Mouse (Mus musculus) heart, embryonic 16.5 days (tissue): ENCODE measurements around the gene Ptgir. TPM values are rescaled to one million over a fixed set of nuclear protein-coding genes. Genes with fewer than 3 reads are reported as not detected.
"Not testable (repeated sequence)": the region's sequence is repeated elsewhere in the genome, so short reads cannot be mapped to it uniquely, and the experiment has no call there.

ENCODE experiments used
- ATAC-seq: fragments of 200-750 bp; cut with Nextera tagmentation; replicated peaks from 2 replicates; pipeline ENCODE4 v1.8.0; 2017; ENCODE audit warnings: moderate number of reproducible peaks; ENCODE audit not compliant: insufficient read depth, low FRiP score; ENCODE audit errors: extremely low read depth
- H3K27ac ChIP-seq: fragments of 300-500 bp; sonication (generic); 2 replicates; pipeline ENCODE4 v1.5.1; 2014; ENCODE audit warnings: mild to moderate bottlenecking, low read length, control low read depth, moderate library complexity
- H3K27me3 ChIP-seq: fragments of 300-500 bp; sonication (generic); 2 replicates; pipeline ENCODE4 v1.6.1; 2014; ENCODE audit warnings: low read length, mixed read lengths; ENCODE audit not compliant: control insufficient read depth, insufficient read depth
- H3K36me3 ChIP-seq: fragments of 300-500 bp; sonication (generic); 2 replicates; pipeline ENCODE4 v1.6.1; 2014; ENCODE audit not compliant: control insufficient read depth, insufficient read depth
- H3K4me1 ChIP-seq: fragments of 300-500 bp; sonication (generic); 2 replicates; pipeline ENCODE4 v1.6.1; 2014; ENCODE audit warnings: low read length, mixed read lengths; ENCODE audit not compliant: control insufficient read depth, insufficient read depth
- H3K4me2 ChIP-seq: fragments of 300-500 bp; sonication (generic); 2 replicates; pipeline ENCODE4 v1.6.1; 2014; ENCODE audit warnings: low read depth, mild to moderate bottlenecking, control low read depth, low read length
- H3K4me3 ChIP-seq: fragments of 300-500 bp; sonication (generic); 2 replicates; pipeline ENCODE4 v1.5.1; 2014; ENCODE audit warnings: mild to moderate bottlenecking, control low read depth, low read length
- H3K9ac ChIP-seq: fragments of 300-500 bp; sonication (generic); 2 replicates; pipeline ENCODE4 v1.6.1; 2014; ENCODE audit warnings: low read length, control low read depth
- H3K9me3 ChIP-seq: fragments of 300-500 bp; sonication (generic); replicated peaks from 2 replicates; pipeline ENCODE4 v1.6.1; 2016; ENCODE audit warnings: low read length; ENCODE audit not compliant: control insufficient read depth
- WGBS: fragments of 180-500 bp; shearing (Covaris S2); extraction: QIAGEN DNeasy Blood & Tissue Kit; methylation state at CpG from one replicate; pipeline ENCODE4 v1.1.7; 2014; 5-methylcytosine and 5-hydroxymethylcytosine counted together
- polyA plus RNA-seq: library from polyadenylated mRNA; unstranded; fragments of >200 nt; fragmentation: Nextera tagmentation; extraction: Ambion mirVana; gene quantifications from 2 replicates; pipeline ENCODE4 v1.2.1, GENCODE M21; 2015

Ptgir gene
- polyA plus RNA-seq, 1 experiment from 2014 or later = 1.4 TPM

- Histone ChIP-seq H3K4me2 (peak overlapping the region; percentile 68), H3K36me3 (no peaks in the 10 kb centered on the region), H3K9ac (peak overlapping the region; percentile 57), H3K4me3 (no peak overlapping the region), H3K27ac (peak overlapping the region; percentile 38), H3K4me1 (peaks cover 41% of the 10 kb centered on the region), H3K9me3 (no peaks in the 10 kb centered on the region), H3K27me3 (peaks cover 35% of the 10 kb centered on the region)
- ATAC-seq = peak; percentile 50
- WGBS = 1% methylated on average over 4 of the region's 4 CpGs
Observed at GRCm38 (mm10) chr7:16947959-16948361, 41.7 kb downstream of the Ptgir start.

- ATAC-seq = no peak
- Histone ChIP-seq H3K4me2 (no peak overlapping the region), H3K9ac (no peak overlapping the region), H3K4me3 (no peak overlapping the region), H3K9me3 (no peaks in the 10 kb centered on the region), H3K4me1 (peaks cover 41% of the 10 kb centered on the region), H3K27ac (no peak overlapping the region), H3K36me3 (no peaks in the 10 kb centered on the region), H3K27me3 (peaks cover 35% of the 10 kb centered on the region)
- WGBS = 67% methylated on average over 8 of the region's 8 CpGs
Observed at GRCm38 (mm10) chr7:16948923-16949458, 42.7 kb downstream of the Ptgir start.

GRCm38 (mm10) chr7:16949908-16950841 is 43.9 kb downstream of the Ptgir start:
- Histone ChIP-seq H3K4me2 (peak overlapping the region; percentile 79), H3K36me3 (no peaks in the 10 kb centered on the region), H3K9ac (peak overlapping the region; percentile 61), H3K27me3 (peaks cover 33% of the 10 kb centered on the region), H3K4me3 (peak overlapping the region; percentile 42), H3K9me3 (no peaks in the 10 kb centered on the region), H3K4me1 (peaks cover 35% of the 10 kb centered on the region), H3K27ac (no peak overlapping the region)
- 12% methylated on average over 28 of the region's 29 CpGs for WGBS
- peak; percentile 15; the same call in 1 of the 2 replicates for ATAC-seq

GRCm38 (mm10) chr7:16950861-16951635 is 44.8 kb downstream of the Ptgir start:
- no peak overlapping the region for H3K27ac ChIP-seq
- H3K9me3 ChIP-seq = no peaks in the 10 kb centered on the region
- H3K4me2 ChIP-seq = peak overlapping the region; percentile 37; the same call in 1 of the 2 replicates
- peaks cover 32% of the 10 kb centered on the region for H3K4me1 ChIP-seq
- peak; percentile 50 for ATAC-seq
- no peak overlapping the region for H3K9ac ChIP-seq
- H3K27me3 ChIP-seq = peaks cover 24% of the 10 kb centered on the region
- H3K36me3 ChIP-seq = no peaks in the 10 kb centered on the region
- H3K4me3 ChIP-seq = no peak overlapping the region
- WGBS = 18% methylated on average over 18 of the region's 18 CpGs

GRCm38 (mm10) chr7:16953776-16954175 is 47.5 kb downstream of the Ptgir start:
- not testable (repeated sequence) for H3K27ac ChIP-seq, H3K9ac ChIP-seq, H3K36me3 ChIP-seq, H3K9me3 ChIP-seq, H3K27me3 ChIP-seq, H3K4me2 ChIP-seq, ATAC-seq, H3K4me1 ChIP-seq, H3K4me3 ChIP-seq
- 63% methylated on average over 2 of the region's 2 CpGs for WGBS

- no peaks in the 10 kb centered on the region for H3K9me3 ChIP-seq
- ATAC-seq = no peak
- peaks cover 2% of the 10 kb centered on the region; the same call in 1 of the 2 replicates for H3K27me3 ChIP-seq
- H3K4me2 ChIP-seq = no peak overlapping the region
- WGBS = 61% methylated on average over 4 of the region's 4 CpGs
- H3K4me3 ChIP-seq = no peak overlapping the region
- H3K36me3 ChIP-seq = no peaks in the 10 kb centered on the region
- H3K9ac ChIP-seq = no peak overlapping the region
- no peaks in the 10 kb centered on the region for H3K4me1 ChIP-seq
- no peak overlapping the region for H3K27ac ChIP-seq
Observed at GRCm38 (mm10) chr7:16955712-16956111, 49.4 kb downstream of the Ptgir start.

- ATAC-seq = no peak
- Histone ChIP-seq H3K4me1 (no peaks in the 10 kb centered on the region), H3K4me3 (no peak overlapping the region), H3K27ac (no peak overlapping the region), H3K36me3 (no peaks in the 10 kb centered on the region), H3K4me2 (no peak overlapping the region), H3K27me3 (peaks cover 2% of the 10 kb centered on the region; the same call in 1 of the 2 replicates), H3K9me3 (no peaks in the 10 kb centered on the region), H3K9ac (no peak overlapping the region)
- 64% methylated on average over 15 of the region's 15 CpGs for WGBS
Observed at GRCm38 (mm10) chr7:16956410-16957265, 50.3 kb downstream of the Ptgir start.

GRCm38 (mm10) chr7:16959539-16960187 is 53.4 kb downstream of the Ptgir start, which contains the start of gene Pnmal1:
Gene Pnmal1 (plus strand): TSS chr7:16959679.
- H3K9ac ChIP-seq = no peak within 1 kb of the TSS
- peaks cover 2% of the 10 kb centered on the region; the same call in 1 of the 2 replicates for H3K27me3 ChIP-seq
- H3K9me3 ChIP-seq = no peaks in the 10 kb centered on the region
- no peaks in the 10 kb centered on the region for H3K36me3 ChIP-seq
- H3K4me1 ChIP-seq = no peaks in the 10 kb centered on the region
- no peak within 1 kb of the TSS for H3K27ac ChIP-seq
- no peak within 1 kb of the TSS for H3K4me2 ChIP-seq
- no peak within 1 kb of the TSS for H3K4me3 ChIP-seq
- 27% methylated on average over 17 of the region's 17 CpGs for WGBS
- no peak for ATAC-seq
